Mouse (Mus musculus) inflammation-experienced regulatory T-cells (primary cell): ENCODE data around the gene Gm11115. TPM values are rescaled to one million over a fixed set of nuclear protein-coding genes. Genes with fewer than 3 reads are reported as not detected.

Experiments used
- polyA plus RNA-seq, 2 experiments: library from polyadenylated mRNA; unstranded; fragments of 100-300 nt; shearing (Covaris generic); gene quantifications; one replicate each; pipeline ENCODE4 v1.2.1; 2017

Gene Gm11115
- not detected for polyA plus RNA-seq

GRCm38 (mm10) chr5:88153999-88154398 lies at the start of gene Gm11115:
Gene Gm11115, minus strand, starts transcription at chr5:88154099.

GRCm38 (mm10) chr5:88111430-88111829 lies 42.5 kb downstream of the Gm11115 start, which contains the start of gene Gm11116:
Gene Gm11116, minus strand, starts transcription at chr5:88111530.

Other genes starting within 250 kb of the Gm11115 start
- under 1 TPM; 0.26 to 0.93 TPM for gene Csn3, start 228.5 kb downstream of the Gm11115 start, polyA plus RNA-seq
- under 1 TPM; 0.14 to 0.23 TPM for gene 2310003L06Rik, start 184.6 kb downstream of the Gm11115 start, polyA plus RNA-seq
- under 1 TPM in 1 of 2 experiments, not detected in 1; 0.86 TPM for gene Gm28434, start 184.6 kb downstream of the Gm11115 start, polyA plus RNA-seq
- not detected for gene Cabs1, start 174.7 kb downstream of the Gm11115 start, polyA plus RNA-seq
- gene Smr3a, start 151.6 kb downstream of the Gm11115 start, polyA plus RNA-seq, result over 10,000 TPM in 1 of 2 experiments, under 1 TPM in 1; 0.92 to 10,886 TPM
- not detected for gene Smr2, start 67.5 kb downstream of the Gm11115 start, polyA plus RNA-seq
- not detected for gene Gm11116, start 42.6 kb downstream of the Gm11115 start, polyA plus RNA-seq
- gene Gm7714, start 114.8 kb upstream of the Gm11115 start, polyA plus RNA-seq, result not detected
- 1 to 10 TPM in 1 of 2 experiments, not detected in 1; 4.3 TPM for gene Prol1, start 163.2 kb upstream of the Gm11115 start, polyA plus RNA-seq
- not detected for gene Amtn, start 222.0 kb upstream of the Gm11115 start, polyA plus RNA-seq